Mouse (Mus musculus) heart, embryonic 12.5 days (tissue): ENCODE data around the gene Dhx34. TPM values are rescaled to one million over a fixed set of nuclear protein-coding genes. Genes with fewer than 3 reads are reported as not detected.
A peak's percentile ranks its signal among the peaks of the same experiment; 100 is the strongest.
"Not testable (repeated sequence)": the region's sequence is repeated elsewhere in the genome, so short reads cannot be mapped to it uniquely, and the experiment has no call there.

ENCODE experiments used
- ATAC-seq: fragments of 200-750 bp; cut with Nextera tagmentation; 2 replicates; pipeline ENCODE4 v1.8.0; 2017; ENCODE audit warnings: moderate TSS enrichment, moderate library complexity; ENCODE audit not compliant: insufficient number of reproducible peaks, low FRiP score
- H3K27ac ChIP-seq: fragments of 300-500 bp; sonication (generic); 2 replicates; pipeline ENCODE4 v1.5.1; 2016; ENCODE audit warnings: mild to moderate bottlenecking, moderate library complexity; ENCODE audit not compliant: poor library complexity, severe bottlenecking
- H3K27me3 ChIP-seq: fragments of 300-500 bp; sonication (generic); replicated peaks from 2 replicates; pipeline ENCODE4 v1.6.1; 2016; ENCODE audit warnings: mild to moderate bottlenecking, moderate library complexity
- H3K36me3 ChIP-seq: fragments of 300-500 bp; sonication (generic); 2 replicates; pipeline ENCODE4 v1.6.1; 2016; ENCODE audit warnings: mild to moderate bottlenecking, moderate library complexity
- H3K4me1 ChIP-seq: fragments of 300-500 bp; sonication (generic); replicated peaks from 2 replicates; pipeline ENCODE4 v1.6.1; 2016; ENCODE audit warnings: mild to moderate bottlenecking
- H3K4me2 ChIP-seq: fragments of 300-500 bp; sonication (generic); 2 replicates; pipeline ENCODE4 v1.6.1; 2016; ENCODE audit warnings: mild to moderate bottlenecking, moderate library complexity
- H3K4me3 ChIP-seq: fragments of 300-500 bp; sonication (generic); 2 replicates; pipeline ENCODE4 v1.5.1; 2016; ENCODE audit warnings: mild to moderate bottlenecking
- H3K9ac ChIP-seq: fragments of 300-500 bp; sonication (generic); 2 replicates; pipeline ENCODE4 v1.6.1; 2016; ENCODE audit warnings: mild to moderate bottlenecking, moderate library complexity
- H3K9me3 ChIP-seq: fragments of 300-500 bp; sonication (generic); replicated peaks from 2 replicates; pipeline ENCODE4 v1.6.1; 2016; ENCODE audit warnings: mild to moderate bottlenecking, moderate library complexity
- WGBS: fragments of 180-500 bp; shearing (Covaris S2); methylation state at CpG from one replicate; pipeline ENCODE4 v1.1.7; 2016; 5-methylcytosine and 5-hydroxymethylcytosine counted together
- polyA plus RNA-seq: library from polyadenylated mRNA; unstranded; fragments of >200 nt; fragmentation: Nextera tagmentation; extraction: Ambion mirVana; gene quantifications from 2 replicates; pipeline ENCODE4 v1.2.1, GENCODE M21; 2016

Gene Dhx34
- polyA plus RNA-seq: 11.9 and 13.0 TPM in 2 replicates

DNA sequence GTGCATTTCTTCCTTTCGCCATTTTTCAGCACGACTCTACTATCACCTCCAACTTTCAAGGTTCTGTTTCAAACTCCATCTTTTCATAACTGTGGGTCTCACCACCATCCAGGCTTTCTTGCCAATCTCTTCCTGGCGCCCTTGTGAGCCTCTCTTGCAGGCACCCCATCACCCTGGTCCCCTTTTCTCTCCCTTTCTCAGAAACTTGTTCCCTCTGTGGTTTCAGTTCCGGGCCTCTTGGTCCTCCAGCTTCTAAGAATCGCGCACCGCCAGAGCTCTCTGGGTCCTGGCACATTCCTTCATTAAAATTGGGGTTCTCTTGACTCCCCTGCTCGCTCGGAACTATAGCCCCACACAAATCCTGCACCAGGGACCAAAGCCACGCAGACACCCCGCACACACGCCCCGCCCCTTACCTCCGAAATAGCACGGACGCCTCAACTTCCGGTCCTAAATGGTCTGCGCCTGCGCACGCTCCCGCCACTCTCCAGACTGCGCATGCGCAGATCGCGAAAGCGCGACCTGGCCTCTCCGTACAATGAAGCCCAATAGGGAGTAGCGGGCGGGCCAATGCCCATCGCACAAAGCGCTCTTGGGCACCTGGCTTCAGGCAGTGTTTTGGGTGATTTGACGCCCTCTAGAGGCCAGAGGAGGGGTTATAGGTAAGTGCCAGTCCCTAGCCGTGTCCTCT is at the start of gene Dhx34:
Gene Dhx34 (minus strand): TSS at position 456 of the 691 bp plus-strand sequence.
- Histone ChIP-seq H3K9ac (peak within 1 kb of the TSS; percentile 85), H3K36me3 (peaks cover 15% of the 10 kb centered on the region), H3K4me2 (peak within 1 kb of the TSS; percentile 81), H3K9me3 (no peaks in the 10 kb centered on the region), H3K4me1 (peaks cover 8% of the 10 kb centered on the region), H3K4me3 (peak within 1 kb of the TSS; percentile 78), H3K27me3 (0 out of 2 replicates have a peak, but pooled peaks cover 3% of the 10 kb centered on the region), H3K27ac (peak within 1 kb of the TSS; percentile 71)
- WGBS: 2% methylated on average over 34 of the region's 34 CpGs
- ATAC-seq: peak; percentile 97

DNA sequence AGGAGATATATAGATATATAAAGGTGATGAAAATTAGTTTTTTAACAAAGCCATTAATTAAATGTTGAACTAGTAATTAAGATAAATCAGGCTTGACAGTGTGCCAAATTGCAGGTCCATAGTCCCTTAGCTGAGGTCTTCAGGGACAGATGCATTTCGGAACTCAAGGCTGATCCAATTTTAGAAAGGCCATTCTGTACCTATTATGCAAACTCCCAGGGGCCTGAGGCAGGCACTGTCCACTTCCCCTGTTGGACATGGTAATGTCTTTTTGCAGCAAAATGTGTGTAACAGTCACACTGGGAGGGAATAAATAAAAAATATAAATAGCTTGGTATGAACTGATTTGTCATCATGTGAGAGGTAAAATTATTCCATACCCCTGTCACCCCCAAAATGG is 49.3 kb upstream of the Dhx34 start:
- Histone ChIP-seq H3K4me1 (peaks cover 32% of the 10 kb centered on the region), H3K27ac (no peak overlapping the region), H3K36me3 (peaks cover 17% of the 10 kb centered on the region), H3K9ac (no peak overlapping the region), H3K27me3 (peaks cover 3% of the 10 kb centered on the region; the same call in 1 of the 2 replicates), H3K4me2 (no peak overlapping the region), H3K4me3 (no peak overlapping the region), H3K9me3 (peaks cover 2% of the 10 kb centered on the region; the same call in 1 of the 2 replicates)
- 78% methylated on average over 1 of the region's 1 CpGs for WGBS
- no peak for ATAC-seq

DNA sequence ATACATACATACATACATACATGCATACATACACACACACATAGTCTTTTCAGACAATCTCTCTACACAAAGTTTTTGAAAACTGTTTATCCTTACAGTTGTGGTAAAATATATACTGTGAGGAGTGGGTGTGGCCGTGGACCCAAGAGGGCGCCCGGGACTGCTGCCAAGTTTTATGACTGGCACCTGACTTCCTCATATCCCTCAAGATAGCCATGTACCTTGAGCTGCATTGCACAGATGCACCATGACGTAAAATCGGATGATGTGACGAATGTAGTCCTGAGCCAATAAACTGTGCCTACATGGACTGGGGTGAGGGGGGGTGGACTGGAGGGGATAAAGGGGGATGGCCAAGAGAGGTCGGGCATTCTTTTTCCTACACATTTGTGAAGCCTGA is 44.8 kb upstream of the Dhx34 start:
- H3K36me3 ChIP-seq, ATAC-seq, H3K27ac ChIP-seq, H3K4me2 ChIP-seq, H3K9ac ChIP-seq, H3K27me3 ChIP-seq, H3K4me3 ChIP-seq, H3K4me1 ChIP-seq: not testable (repeated sequence)
- WGBS: 86% methylated on average over 7 of the region's 7 CpGs
- peaks cover 14% of the 10 kb centered on the region for H3K9me3 ChIP-seq

DNA sequence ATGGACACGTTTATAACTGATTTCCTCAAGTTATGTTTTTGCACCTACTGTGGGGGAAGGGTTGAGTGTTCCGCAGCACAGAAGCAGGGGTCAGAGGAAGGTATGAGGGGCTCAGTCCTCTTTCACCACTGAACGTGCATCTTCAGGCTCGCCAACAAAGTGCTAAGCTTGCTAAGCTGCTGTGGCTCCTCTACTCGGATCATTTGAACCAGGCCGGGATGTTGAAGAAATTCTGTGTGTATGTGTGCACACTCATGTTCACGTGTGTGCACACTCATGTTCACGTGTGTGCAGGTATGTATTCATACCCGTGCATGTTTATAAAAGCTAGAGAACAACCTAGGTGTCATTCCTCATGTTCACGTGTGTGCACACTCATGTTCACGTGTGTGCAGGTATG is 44.0 kb upstream of the Dhx34 start:
- no peak overlapping the region for H3K27ac ChIP-seq
- peaks cover 14% of the 10 kb centered on the region for H3K9me3 ChIP-seq
- 0 out of 2 replicates have a peak, but pooled peaks cover 4% of the 10 kb centered on the region for H3K36me3 ChIP-seq
- no peak for ATAC-seq
- WGBS: 81% methylated on average over 11 of the region's 11 CpGs
- H3K4me3 ChIP-seq: no peak overlapping the region
- no peak overlapping the region for H3K4me2 ChIP-seq
- H3K9ac ChIP-seq: no peak overlapping the region
- H3K27me3 ChIP-seq: peaks cover 3% of the 10 kb centered on the region; the same call in 1 of the 2 replicates
- H3K4me1 ChIP-seq: no peaks in the 10 kb centered on the region

DNA sequence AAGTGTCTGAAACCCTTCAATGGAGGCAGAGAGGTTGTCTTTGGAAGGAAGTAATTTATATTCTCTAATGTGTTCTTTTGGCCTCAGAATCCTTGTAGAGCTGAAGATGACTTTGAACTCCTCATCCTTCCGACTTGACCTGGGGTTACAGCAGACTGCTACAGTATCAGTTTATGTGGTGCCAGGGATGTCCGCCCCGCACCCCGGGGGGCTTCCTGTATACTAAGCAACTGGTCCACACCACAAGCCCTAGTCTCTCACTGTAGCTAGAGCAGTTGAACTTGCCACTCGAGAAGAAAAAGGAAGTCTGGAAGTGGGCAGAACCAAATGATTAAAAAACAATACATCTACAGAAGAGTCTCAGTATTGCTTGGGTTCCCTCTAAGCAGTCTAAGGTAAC is 42.0 kb upstream of the Dhx34 start:
- 0 out of 2 replicates have a peak, but pooled peaks cover 4% of the 10 kb centered on the region for H3K36me3 ChIP-seq
- H3K4me1 ChIP-seq: no peaks in the 10 kb centered on the region
- no peak overlapping the region for H3K4me2 ChIP-seq
- WGBS: 70% methylated on average over 5 of the region's 5 CpGs
- peaks cover 3% of the 10 kb centered on the region; the same call in 1 of the 2 replicates for H3K27me3 ChIP-seq
- H3K4me3 ChIP-seq: no peak overlapping the region
- ATAC-seq: no peak
- H3K9ac ChIP-seq: no peak overlapping the region
- H3K9me3 ChIP-seq: peaks cover 14% of the 10 kb centered on the region
- H3K27ac ChIP-seq: no peak overlapping the region

DNA sequence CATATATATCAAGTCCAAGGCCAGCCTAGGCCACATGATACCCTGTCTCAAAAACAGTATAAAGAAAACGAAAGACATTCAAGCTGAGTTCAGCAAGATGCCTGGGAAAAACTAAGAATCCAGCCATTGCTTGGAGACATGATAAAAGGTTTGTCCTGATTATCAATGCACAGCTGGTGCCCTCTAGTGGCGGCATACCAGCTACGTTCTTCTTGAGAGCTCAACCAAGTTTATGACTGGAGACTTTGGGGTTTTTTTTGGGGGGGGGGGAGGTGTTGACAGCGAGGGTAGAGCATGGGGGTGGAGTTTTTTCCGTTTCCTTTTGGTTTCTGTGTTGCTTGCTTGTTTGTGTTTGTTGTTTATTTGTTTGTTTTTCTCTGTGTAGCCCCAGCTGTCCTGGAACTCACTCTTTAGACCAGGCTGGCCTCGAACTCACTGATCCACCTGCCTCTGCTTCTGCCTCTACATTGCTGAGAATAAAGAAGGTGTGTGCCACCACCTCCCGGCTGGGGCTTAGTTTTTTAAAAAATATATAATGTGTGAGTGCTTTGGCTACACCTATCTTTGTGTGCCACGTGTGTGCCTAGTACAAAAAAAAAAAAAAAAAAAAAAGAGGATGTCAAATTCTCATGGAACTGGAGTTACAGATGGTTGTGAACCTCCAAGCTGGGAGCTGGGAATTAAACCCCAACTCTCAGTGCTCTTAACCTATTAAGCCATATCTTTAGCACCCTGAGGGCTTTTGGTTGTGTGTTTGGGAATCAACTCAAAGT is 41.4 kb upstream of the Dhx34 start:
- 25% methylated on average over 8 of the region's 8 CpGs for WGBS
- H3K27ac ChIP-seq: no peak overlapping the region
- H3K4me2 ChIP-seq: no peak overlapping the region
- no peak overlapping the region for H3K4me3 ChIP-seq
- no peaks in the 10 kb centered on the region for H3K4me1 ChIP-seq
- H3K36me3 ChIP-seq: no peaks in the 10 kb centered on the region
- no peaks in the 10 kb centered on the region; the same call in 1 of the 2 replicates for H3K27me3 ChIP-seq
- ATAC-seq: no peak
- H3K9me3 ChIP-seq: peaks cover 14% of the 10 kb centered on the region
- H3K9ac ChIP-seq: no peak overlapping the region

DNA sequence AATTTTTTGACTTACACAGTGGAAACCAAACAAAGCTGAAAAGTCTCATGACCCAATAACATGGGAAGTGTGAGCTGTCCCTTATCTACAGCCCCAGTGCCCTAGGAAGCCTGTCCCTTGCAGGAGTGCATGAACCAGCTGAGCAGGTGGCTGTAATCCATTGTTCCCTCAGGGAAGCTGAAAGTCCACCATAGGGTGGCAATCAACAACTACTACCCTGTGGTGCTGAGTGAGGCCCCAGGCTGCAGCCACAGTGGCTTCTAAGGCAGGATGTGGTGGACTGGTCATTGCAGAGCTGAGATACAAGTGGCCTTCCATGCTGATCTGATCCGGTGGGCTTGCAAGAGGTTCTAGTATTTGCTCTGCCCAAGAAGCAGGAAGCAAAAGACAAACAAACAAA is 39.3 kb upstream of the Dhx34 start:
- Histone ChIP-seq H3K27me3 (no peaks in the 10 kb centered on the region), H3K4me1 (no peaks in the 10 kb centered on the region), H3K9me3 (peaks cover 12% of the 10 kb centered on the region), H3K9ac (no peak overlapping the region), H3K4me2 (no peak overlapping the region), H3K27ac (no peak overlapping the region), H3K4me3 (no peak overlapping the region), H3K36me3 (no peaks in the 10 kb centered on the region)
- no peak for ATAC-seq
- 33% methylated on average over 1 of the region's 1 CpGs for WGBS

DNA sequence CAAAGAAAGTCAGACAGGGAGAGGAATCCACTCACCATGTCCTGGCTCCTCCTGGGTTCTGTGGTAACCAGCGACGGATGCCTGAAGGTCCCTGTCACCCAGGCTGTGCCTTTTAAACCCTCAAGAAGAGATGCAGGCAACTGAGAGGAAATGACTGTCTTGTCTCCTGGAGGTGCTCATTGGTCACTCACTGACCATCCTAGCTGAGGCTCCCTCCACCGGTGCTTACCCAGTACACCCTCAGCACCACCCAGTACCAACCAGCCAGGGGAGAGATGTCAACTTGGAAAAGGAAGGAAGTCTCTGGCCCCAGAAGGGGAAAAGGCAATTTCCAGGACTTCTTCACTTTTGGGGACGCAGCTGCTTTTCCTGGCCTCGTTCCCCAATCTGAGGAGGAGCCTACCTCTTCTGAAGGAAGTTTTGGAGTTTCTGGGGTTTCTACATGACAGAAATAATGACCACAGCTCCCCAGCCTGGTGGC is 37.3 kb upstream of the Dhx34 start, which contains the start of gene C5ar1:
Gene C5ar1 (minus strand): TSS at position 431 of the 481 bp plus-strand sequence.
- Histone ChIP-seq H3K36me3 (no peaks in the 10 kb centered on the region), H3K4me2 (no peak within 1 kb of the TSS), H3K9me3 (no peaks in the 10 kb centered on the region), H3K9ac (no peak within 1 kb of the TSS), H3K4me1 (no peaks in the 10 kb centered on the region), H3K27me3 (no peaks in the 10 kb centered on the region), H3K4me3 (no peak within 1 kb of the TSS), H3K27ac (no peak within 1 kb of the TSS)
- no peak for ATAC-seq
- WGBS: 73% methylated on average over 5 of the region's 5 CpGs

DNA sequence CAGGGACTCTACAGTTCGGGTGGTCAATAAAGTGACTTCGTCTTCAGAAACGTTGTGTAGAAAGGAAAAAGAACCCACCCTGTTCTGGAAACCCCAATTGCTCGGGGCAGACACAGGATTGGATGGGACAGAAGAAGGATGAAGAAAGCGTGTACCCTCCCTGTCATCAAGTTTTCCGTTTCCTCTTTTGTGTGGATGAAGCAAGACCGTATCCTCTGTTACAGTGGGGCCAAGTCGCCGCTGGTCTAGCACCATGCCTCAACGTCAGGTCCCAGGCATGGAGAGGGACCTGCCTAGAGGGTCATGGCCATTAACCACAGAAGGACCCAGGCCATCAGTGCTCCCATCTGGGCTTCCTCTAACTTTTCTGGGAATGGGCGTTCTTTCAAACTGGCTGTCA is 36.0 kb upstream of the Dhx34 start:
- Histone ChIP-seq H3K9ac (no peak overlapping the region), H3K9me3 (no peaks in the 10 kb centered on the region), H3K36me3 (no peaks in the 10 kb centered on the region), H3K4me1 (no peaks in the 10 kb centered on the region), H3K27ac (no peak overlapping the region), H3K4me2 (no peak overlapping the region), H3K4me3 (no peak overlapping the region), H3K27me3 (no peaks in the 10 kb centered on the region)
- WGBS: 83% methylated on average over 11 of the region's 11 CpGs
- no peak for ATAC-seq

DNA sequence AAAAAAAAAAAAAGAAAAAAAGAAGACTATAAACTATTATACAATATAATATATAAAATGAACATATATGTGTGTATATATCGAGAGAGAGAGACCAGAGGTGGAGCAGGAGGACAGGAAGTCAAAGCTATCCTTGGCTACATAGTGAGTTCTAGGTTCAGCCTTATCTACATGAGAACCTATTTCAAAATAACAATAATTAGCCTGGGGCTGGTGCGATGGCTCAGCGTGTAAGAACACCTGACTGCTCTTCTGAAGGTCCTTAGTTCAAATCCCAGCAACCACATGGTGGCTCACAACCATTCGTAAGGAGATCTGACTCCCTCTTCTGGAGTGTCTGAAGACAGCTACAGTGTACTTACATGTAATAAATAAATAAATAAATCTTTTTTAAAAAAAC is 34.1 kb upstream of the Dhx34 start:
- H3K4me3 ChIP-seq, H3K9ac ChIP-seq, H3K36me3 ChIP-seq, H3K4me1 ChIP-seq, H3K9me3 ChIP-seq, H3K4me2 ChIP-seq, ATAC-seq, H3K27ac ChIP-seq, H3K27me3 ChIP-seq: not testable (repeated sequence)
- WGBS: 71% methylated on average over 4 of the region's 4 CpGs

DNA sequence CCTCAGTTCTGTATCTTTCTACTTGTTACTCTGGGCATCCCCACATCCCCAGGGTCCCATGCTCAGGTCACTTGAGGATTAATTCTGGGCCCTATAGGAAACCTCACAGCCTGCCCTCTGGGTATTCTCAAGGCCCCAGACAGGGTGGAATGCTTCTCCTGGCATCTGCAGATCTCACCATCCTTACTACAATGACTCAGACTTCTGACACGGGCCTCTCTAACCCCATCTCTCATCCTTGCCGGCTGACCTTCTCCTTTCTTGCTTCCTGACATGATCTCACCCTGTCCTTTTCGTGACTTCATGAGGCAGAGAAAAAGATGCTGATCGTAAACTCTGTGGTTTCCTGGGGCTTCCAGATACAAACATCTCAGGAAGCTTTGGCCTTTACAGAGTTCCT is 32.4 kb upstream of the Dhx34 start:
- H3K4me2 ChIP-seq: no peak overlapping the region
- no peak overlapping the region for H3K27ac ChIP-seq
- H3K4me3 ChIP-seq: no peak overlapping the region
- no peak for ATAC-seq
- no peaks in the 10 kb centered on the region for H3K36me3 ChIP-seq
- 39% methylated on average over 4 of the region's 4 CpGs for WGBS
- no peaks in the 10 kb centered on the region for H3K27me3 ChIP-seq
- H3K4me1 ChIP-seq: no peaks in the 10 kb centered on the region
- no peaks in the 10 kb centered on the region for H3K9me3 ChIP-seq
- H3K9ac ChIP-seq: no peak overlapping the region
